Mouse (Mus musculus): ENCODE results near the gene Eif2b3.

DNA sequence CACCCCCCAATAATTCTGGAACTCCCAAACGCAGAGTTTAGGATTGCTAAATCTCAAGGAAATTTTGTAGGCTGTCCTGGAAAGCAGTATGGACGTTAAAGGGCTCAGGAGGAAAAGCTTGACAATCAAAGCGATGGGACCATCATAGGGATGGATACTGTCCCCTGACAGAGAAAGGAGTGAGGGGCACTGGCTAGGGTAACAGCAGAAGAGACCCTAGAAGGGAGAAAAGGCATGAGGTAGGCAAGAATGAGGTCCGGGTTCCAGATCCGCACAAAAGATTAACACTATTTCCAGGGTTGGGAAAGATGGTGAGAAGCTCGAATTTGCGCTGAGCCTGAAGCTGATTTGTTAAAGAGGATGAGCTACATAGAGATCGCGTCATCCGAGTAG, 100.8 kb downstream of the Eif2b3 start:
- TF ChIP-seq POLR2A (IDR thresholded peaks at IDR 0.05; ENCODE audit: borderline replicate concordance, control insufficient read depth, low read depth, low read length), result no peak
- TF ChIP-seq CTCF (IDR thresholded peaks at IDR 0.05; ENCODE audit: control insufficient read depth, insufficient read depth, low read length), result no peak
